Mouse (Mus musculus): ENCODE measurements around the gene 1700001L19Rik. TPM values are rescaled to one million over a fixed set of nuclear protein-coding genes. Genes with fewer than 3 reads are reported as not detected.

The 1700001L19Rik gene
- 0.36 TPM for polyA plus RNA-seq (2014; fragmentation: Illumina TruSeq; extraction: RNeasy Lipid Tissue Mini Kit (QIAGEN cat#74804); ENCODE audit: low read depth, low replicate concordance)

GRCm38 (mm10) chr13:68597199-68597598 is at the start of gene 1700001L19Rik:
Gene 1700001L19Rik (plus strand): TSS chr13:68597421.

GRCm38 (mm10) chr13:68581747-68582516 is 15.3 kb upstream of the 1700001L19Rik start, which contains the start of the genes Mtrr and Fastkd3:
Gene Mtrr (minus strand): TSS chr13:68582149.
Gene Fastkd3 (plus strand): TSS chr13:68582234.

Other genes with a start within 250 kb of the 1700001L19Rik start
- 7.6 TPM for gene Mtrr, start 15.3 kb upstream of the 1700001L19Rik start, polyA plus RNA-seq (2014; fragmentation: Illumina TruSeq; extraction: RNeasy Lipid Tissue Mini Kit (QIAGEN cat#74804); ENCODE audit: low read depth, low replicate concordance)
- 19.2 TPM for gene Fastkd3, start 15.2 kb upstream of the 1700001L19Rik start, polyA plus RNA-seq (2014; fragmentation: Illumina TruSeq; extraction: RNeasy Lipid Tissue Mini Kit (QIAGEN cat#74804); ENCODE audit: low read depth, low replicate concordance)

Measured in kidney, adult 10 weeks (tissue).